Comparison of ENCODE assay signal across 10 mouse cellular contexts in the genomic region with DNA sequence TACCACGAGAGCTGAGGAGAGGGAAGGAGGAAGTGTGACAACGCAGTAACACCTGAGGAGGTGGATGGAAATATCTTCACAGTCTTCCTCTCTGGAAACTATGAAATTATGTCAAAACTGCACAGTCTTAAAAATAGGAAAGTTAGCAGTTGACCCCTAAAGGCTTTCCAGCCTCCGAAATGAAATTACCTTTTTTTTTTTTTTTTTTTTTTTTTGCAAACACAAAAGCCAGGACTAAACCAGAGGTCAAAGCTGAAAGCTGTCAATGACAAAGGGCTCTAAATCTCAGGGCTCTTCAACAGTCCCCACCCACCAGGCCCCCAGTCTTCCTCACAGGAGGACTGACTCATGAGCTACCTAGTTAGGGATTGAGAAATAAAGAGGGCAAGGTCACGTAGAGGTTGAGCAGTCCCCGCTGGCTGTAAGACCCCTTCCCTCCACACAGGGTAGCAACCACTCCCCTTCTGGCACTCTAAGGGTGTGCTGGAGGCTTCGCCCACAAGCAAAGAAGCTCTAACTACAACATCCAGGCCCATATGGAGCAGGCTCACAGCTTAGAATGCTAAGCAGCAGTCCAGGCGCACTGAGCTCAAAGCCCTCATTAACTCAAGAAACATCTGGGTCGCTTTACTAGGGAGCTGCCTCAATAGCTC. TPM values are rescaled to one million over a fixed set of nuclear protein-coding genes. Genes with fewer than 3 reads are reported as not detected.
DNase-seq lines count a peak whose midpoint lies in the region; ATAC-seq and TF ChIP-seq lines count a peak whose summit lies in the region.
"Had no signal": no experiment of that assay in that cellular context is flagged by ENCODE, and none has a peak within 500 bp of the region (broad histone marks: within the 10 kb centered on the region; RNA-seq: fewer than 3 reads in every experiment).

No protein-coding gene starts in this region.

- no peak for TF ChIP-seq CTCF in forebrain, postnatal 0 days (IDR thresholded peaks at IDR 0.05; ENCODE audit: low read depth)

- no peaks in the 10 kb centered on the region for H3K9me3 ChIP-seq in lung, embryonic 15.5 days
- no peaks in the 10 kb centered on the region for H3K9me3 ChIP-seq in forebrain, postnatal 0 days (ENCODE audit: low read length)
- H3K9me3 ChIP-seq: hindbrain, embryonic 15.5 days had no signal

- DNase-seq in embryo, embryonic 10 days (ENCODE audit: low spot score): peak; percentile 64
- DNase-seq in embryo, embryonic 9.5 days (ENCODE audit: extremely low spot score): no peak
- no peak for DNase-seq in lung, adult 18-20 months
- no peak for DNase-seq in forebrain, postnatal 0 days
- peak; percentile 59 for DNase-seq in retina, postnatal 1 day
- no peak for DNase-seq in spleen, postnatal 4 days (ENCODE audit: low spot score in 2 of 2)
- no peak for DNase-seq in adrenal gland, adult 8-10 months
- DNase-seq: left cerebral cortex, postnatal 4 days had no signal

- H3K4me2 ChIP-seq in lung, embryonic 15.5 days: no peak overlapping the region
- no peak overlapping the region for H3K4me2 ChIP-seq in forebrain, postnatal 0 days (ENCODE audit: low read depth)
- H3K4me2 ChIP-seq: hindbrain, embryonic 15.5 days had no signal

- H3K36me3 ChIP-seq in lung, embryonic 15.5 days: peaks cover 24% of the 10 kb centered on the region
- 0 out of 2 replicates have a peak, but pooled peaks cover 7% of the 10 kb centered on the region for H3K36me3 ChIP-seq in forebrain, postnatal 0 days (ENCODE audit: insufficient read depth)
- H3K36me3 ChIP-seq: hindbrain, embryonic 15.5 days had no signal

- no peak overlapping the region for H3K4me3 ChIP-seq in lung, embryonic 15.5 days
- H3K4me3 ChIP-seq in forebrain, postnatal 0 days (ENCODE audit: low read depth, low read length): no peak overlapping the region
- H3K4me3 ChIP-seq: hindbrain, embryonic 15.5 days had no signal

- 61% methylated on average over 8 of the region's 8 CpGs for WGBS in lung, embryonic 15.5 days
- WGBS in forebrain, postnatal 0 days: 37% methylated on average over 8 of the region's 8 CpGs

- H3K27me3 ChIP-seq in lung, embryonic 15.5 days: no peaks in the 10 kb centered on the region
- H3K27me3 ChIP-seq in forebrain, postnatal 0 days (ENCODE audit: insufficient read depth, low read length): no peaks in the 10 kb centered on the region
- H3K27me3 ChIP-seq: hindbrain, embryonic 15.5 days had no signal

- H3K27ac ChIP-seq in lung, embryonic 15.5 days: peak overlapping the region; percentile 74; the same call in 1 of the 2 replicates
- no peak overlapping the region for H3K27ac ChIP-seq in forebrain, postnatal 0 days (ENCODE audit: low read depth, low read length)
- H3K27ac ChIP-seq: hindbrain, embryonic 15.5 days had no signal

- no peak for ATAC-seq in lung, embryonic 15.5 days (ENCODE audit: borderline replicate concordance, extremely low read depth, low FRiP score, low TSS enrichment)
- peak; percentile 30; the same call in 1 of the 2 replicates for ATAC-seq in forebrain, postnatal 0 days

- peaks cover 38% of the 10 kb centered on the region for H3K4me1 ChIP-seq in lung, embryonic 15.5 days
- H3K4me1 ChIP-seq in forebrain, postnatal 0 days (ENCODE audit: insufficient read depth): peaks cover 11% of the 10 kb centered on the region

- no peak overlapping the region for H3K9ac ChIP-seq in lung, embryonic 15.5 days
- H3K9ac ChIP-seq in forebrain, postnatal 0 days: no peak overlapping the region; the same call in 1 of the 2 replicates
- H3K9ac ChIP-seq: hindbrain, embryonic 15.5 days had no signal

RNA-seq across cellular contexts. Expression of gene Tet3, which starts 35.4 kb away (rescaled TPM):
- 36.1 and 37.1 TPM in 2 replicates for polyA plus RNA-seq in lung, embryonic 15.5 days (2015; fragmentation: Nextera tagmentation; extraction: Ambion mirVana)
- 23.2 and 27.7 TPM in 2 replicates for total RNA-seq in forebrain, postnatal 0 days (2014; rRNA removed)
- polyA plus RNA-seq in forebrain, postnatal 0 days (2015; fragmentation: Nextera tagmentation; extraction: Ambion mirVana): 38.0 and 49.4 TPM in 2 replicates
- total RNA-seq in adrenal gland, adult 8-10 months (2022): 10 to 100 TPM; 24.3 to 40.5 (median 35.3) TPM

Comparison
In these comparisons a context has a peak if more than half of its experiments do, and no peak if none do; other contexts are left out.
1. DNase-seq: peak in embryo, embryonic 10 days (single experiment) and retina, postnatal 1 day (single experiment); none in embryo, embryonic 9.5 days (single experiment), lung, adult 18-20 months (0 of 2), forebrain, postnatal 0 days (single experiment), spleen, postnatal 4 days (0 of 2) and adrenal gland, adult 8-10 months (single experiment).